Mouse (Mus musculus) megakaryocyte, adult 5-6 weeks (primary cell): ENCODE measurements around the gene Gm20388. TPM values are rescaled to one million over a fixed set of nuclear protein-coding genes. Genes with fewer than 3 reads are reported as not detected.

Experiments used
- ATAC-seq: 2 replicates; pipeline ENCODE4 v1.8.0; 2016; ENCODE audit warnings: mild to moderate bottlenecking, inconsistent platforms; ENCODE audit not compliant: poor library complexity, severe bottlenecking
- total RNA-seq, 2 experiments: library from RNA; stranded (forward) in 1 of 2; stranded (reverse) in 1 of 2; fragments of 153-499, 151-499 nt in 1 of 2; fragments of 221-1000, 200-1000 nt in 1 of 2; gene quantifications; 2 replicates each; pipeline versions ENCODE4 v1.2.3 to v1.2.4; 2015 to 2017

Gm20388 gene
- total RNA-seq, 2 experiments from 2014 or later, result 7.6 to 15.5 TPM

- no peak for ATAC-seq
Measured at GRCm38 (mm10) chr8:122089186-122089700, 2178.6 kb downstream of the Gm20388 start.

GRCm38 (mm10) chr8:122092476-122092875 is 2181.8 kb downstream of the Gm20388 start:
- ATAC-seq, result no peak

GRCm38 (mm10) chr8:122098766-122099165 is 2188.1 kb downstream of the Gm20388 start:
- ATAC-seq, result no peak

GRCm38 (mm10) chr8:122099711-122100220 is 2189.1 kb downstream of the Gm20388 start:
- no peak for ATAC-seq

- no peak for ATAC-seq
Measured at GRCm38 (mm10) chr8:122101816-122102215, 2191.2 kb downstream of the Gm20388 start.

- ATAC-seq, result no peak
Measured at GRCm38 (mm10) chr8:122102286-122102685, 2191.6 kb downstream of the Gm20388 start.

GRCm38 (mm10) chr8:122103241-122103640 is 2192.6 kb downstream of the Gm20388 start:
- ATAC-seq, result no peak

GRCm38 (mm10) chr8:122104658-122105057 is 2194.0 kb downstream of the Gm20388 start:
- ATAC-seq, result no peak

GRCm38 (mm10) chr8:122106270-122106669 is 2195.6 kb downstream of the Gm20388 start:
- ATAC-seq, result no peak

GRCm38 (mm10) chr8:122110240-122110866 is 2199.7 kb downstream of the Gm20388 start:
- ATAC-seq, result peak; percentile 9; the same call in 1 of the 2 replicates

GRCm38 (mm10) chr8:122110867-122111253 is 2200.2 kb downstream of the Gm20388 start:
- peak; percentile 69 for ATAC-seq

GRCm38 (mm10) chr8:122111745-122112144 is 2201.1 kb downstream of the Gm20388 start:
- peak; percentile 63 for ATAC-seq

GRCm38 (mm10) chr8:122112264-122112965 is 2201.8 kb downstream of the Gm20388 start:
- peak; percentile 72 for ATAC-seq

- no peak for ATAC-seq
Measured at GRCm38 (mm10) chr8:122114890-122115289, 2204.2 kb downstream of the Gm20388 start.

- ATAC-seq, result no peak
Measured at GRCm38 (mm10) chr8:122116716-122117357, 2206.2 kb downstream of the Gm20388 start.

- no peak for ATAC-seq
Measured at GRCm38 (mm10) chr8:122118097-122118496, 2207.5 kb downstream of the Gm20388 start.

- no peak for ATAC-seq
Measured at GRCm38 (mm10) chr8:122118536-122118935, 2207.9 kb downstream of the Gm20388 start.

GRCm38 (mm10) chr8:122124326-122124725 is 2213.7 kb downstream of the Gm20388 start:
- no peak for ATAC-seq

GRCm38 (mm10) chr8:122126659-122127058 is 2216.0 kb downstream of the Gm20388 start:
- ATAC-seq, result no peak

- ATAC-seq, result no peak
Measured at GRCm38 (mm10) chr8:122134121-122134529, 2223.5 kb downstream of the Gm20388 start.

- no peak for ATAC-seq
Measured at GRCm38 (mm10) chr8:122135494-122135893, 2224.9 kb downstream of the Gm20388 start.
